Mouse (Mus musculus): ENCODE measurements around the gene Nckap1l.

The Nckap1l gene

DNA sequence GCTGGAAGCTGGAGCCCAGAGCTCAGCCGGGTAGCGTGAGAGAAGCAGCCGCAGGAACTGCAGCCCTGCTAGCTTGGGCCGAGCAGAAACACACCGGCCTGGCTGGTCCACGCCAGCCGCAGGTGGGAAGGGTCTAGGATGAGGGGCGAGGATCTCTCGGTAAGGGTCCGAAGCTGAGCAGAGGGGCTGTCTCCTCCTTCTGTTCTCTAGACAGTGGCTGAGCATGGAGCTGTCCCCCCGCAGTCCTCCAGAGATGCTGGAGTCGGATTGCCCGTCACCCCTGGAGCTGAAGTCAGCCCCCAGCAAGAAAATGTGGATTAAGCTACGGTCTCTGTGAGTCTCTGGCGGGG lies 49.6 kb downstream of the Nckap1l start:
- H3K9me3 ChIP-seq (ENCODE audit: low read length), result no peaks in the 10 kb centered on the region
- no peak for TF ChIP-seq NANOG (IDR thresholded peaks at IDR 0.05; ENCODE audit: borderline replicate concordance, low read length)
- TF ChIP-seq POU5F1 (IDR thresholded peaks at IDR 0.05; ENCODE audit: borderline replicate concordance, low read length), result no peak
- no peak for TF ChIP-seq CTCF (conservative IDR thresholded peaks at IDR 0.05; ENCODE audit: low read length)

GRCm38 (mm10) chr15:103503660-103504059 lies 50.1 kb downstream of the Nckap1l start:
- no peaks in the 10 kb centered on the region for H3K9me3 ChIP-seq (ENCODE audit: low read length)
- H3K4me3 ChIP-seq (replicated peaks; ENCODE audit: low read length), result peak overlapping the region; percentile 80
- peaks cover 66% of the 10 kb centered on the region for H3K27me3 ChIP-seq (ENCODE audit: insufficient read depth, low read length)
- peaks cover 17% of the 10 kb centered on the region for H3K4me1 ChIP-seq (replicated peaks; ENCODE audit: low read depth, low read length)
- no peaks in the 10 kb centered on the region for H3K36me3 ChIP-seq (ENCODE audit: insufficient read depth, low read length)
- no peak for TF ChIP-seq POU5F1 (IDR thresholded peaks at IDR 0.05; ENCODE audit: borderline replicate concordance, low read length)
- TF ChIP-seq NANOG (IDR thresholded peaks at IDR 0.05; ENCODE audit: borderline replicate concordance, low read length), result no peak
- TF ChIP-seq CTCF (conservative IDR thresholded peaks at IDR 0.05; ENCODE audit: low read length), result no peak

More for the DNA sequence above, 49.6 kb downstream of the Nckap1l start:
- Histone ChIP-seq H3K27me3 (ENCODE audit: insufficient read depth, low read length) (peaks cover 67% of the 10 kb centered on the region), H3K4me3 (replicated peaks; ENCODE audit: low read length) (peak overlapping the region; percentile 80), H3K4me1 (replicated peaks; ENCODE audit: low read depth, low read length) (peaks cover 17% of the 10 kb centered on the region), H3K36me3 (ENCODE audit: insufficient read depth, low read length) (no peaks in the 10 kb centered on the region)

DNA sequence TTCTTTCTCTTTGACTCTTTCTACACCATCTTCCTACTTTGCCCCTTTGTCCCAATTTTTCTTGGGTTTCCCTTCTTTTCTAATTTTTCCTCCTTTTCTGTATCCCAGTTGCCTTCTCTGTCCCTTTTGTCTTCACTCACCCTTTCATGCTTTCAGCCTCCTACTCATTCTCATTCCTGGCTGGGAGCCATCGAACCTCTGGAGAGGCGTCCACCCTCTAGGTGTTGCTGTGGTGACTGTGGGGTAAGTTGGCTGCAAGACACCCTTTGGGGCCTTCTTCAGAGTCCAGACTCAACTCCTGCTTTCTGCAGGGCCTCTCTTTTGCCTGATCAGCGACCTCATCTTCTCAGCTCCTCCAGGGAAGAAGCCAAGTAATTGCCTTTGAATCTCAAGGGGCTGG lies 55.7 kb downstream of the Nckap1l start:
- H3K9me3 ChIP-seq (ENCODE audit: low read length), result no peaks in the 10 kb centered on the region
- peaks cover 38% of the 10 kb centered on the region for H3K27me3 ChIP-seq (ENCODE audit: insufficient read depth, low read length)
- TF ChIP-seq CTCF (conservative IDR thresholded peaks at IDR 0.05; ENCODE audit: low read length) (no peak), POU5F1 (IDR thresholded peaks at IDR 0.05; ENCODE audit: borderline replicate concordance, low read length) (no peak), NANOG (IDR thresholded peaks at IDR 0.05; ENCODE audit: borderline replicate concordance, low read length) (no peak)
- H3K4me1 ChIP-seq (replicated peaks; ENCODE audit: low read depth, low read length), result peaks cover 12% of the 10 kb centered on the region
- no peak overlapping the region for H3K4me3 ChIP-seq (replicated peaks; ENCODE audit: low read length)
- no peaks in the 10 kb centered on the region for H3K36me3 ChIP-seq (ENCODE audit: insufficient read depth, low read length)

- Histone ChIP-seq H3K9me3 (ENCODE audit: low read length) (no peaks in the 10 kb centered on the region), H3K4me1 (replicated peaks; ENCODE audit: low read depth, low read length) (peaks cover 35% of the 10 kb centered on the region), H3K27me3 (ENCODE audit: insufficient read depth, low read length) (peaks cover 24% of the 10 kb centered on the region), H3K36me3 (ENCODE audit: insufficient read depth, low read length) (no peaks in the 10 kb centered on the region), H3K4me3 (replicated peaks; ENCODE audit: low read length) (no peak overlapping the region)
- no peak for TF ChIP-seq NANOG (IDR thresholded peaks at IDR 0.05; ENCODE audit: borderline replicate concordance, low read length)
- TF ChIP-seq POU5F1 (IDR thresholded peaks at IDR 0.05; ENCODE audit: borderline replicate concordance, low read length), result no peak
- no peak for TF ChIP-seq CTCF (conservative IDR thresholded peaks at IDR 0.05; ENCODE audit: low read length)
Observed at GRCm38 (mm10) chr15:103511652-103512051, 58.1 kb downstream of the Nckap1l start.

DNA sequence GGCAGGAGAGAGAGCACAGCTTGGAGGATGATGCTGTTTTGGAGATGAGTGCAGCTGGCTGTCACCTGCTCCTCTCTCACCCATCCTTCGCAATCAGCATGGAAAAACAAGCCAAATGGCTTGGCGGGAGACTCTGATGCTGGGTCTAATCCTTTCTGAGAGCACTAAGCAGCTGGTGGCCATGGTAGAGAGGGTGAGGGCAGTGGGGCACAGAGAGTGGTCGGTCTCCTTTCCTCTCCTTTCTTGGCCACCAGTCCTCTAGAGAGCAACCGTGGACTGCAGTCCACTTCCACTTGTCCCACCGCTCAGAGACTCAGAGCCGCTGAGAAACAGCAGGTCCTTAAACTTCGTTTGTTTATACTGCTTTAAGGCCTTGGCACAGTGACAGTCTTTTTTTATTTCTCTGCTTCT lies 60.0 kb downstream of the Nckap1l start:
- Histone ChIP-seq H3K9me3 (ENCODE audit: low read length) (no peaks in the 10 kb centered on the region), H3K27me3 (ENCODE audit: insufficient read depth, low read length) (peaks cover 24% of the 10 kb centered on the region), H3K36me3 (ENCODE audit: insufficient read depth, low read length) (no peaks in the 10 kb centered on the region), H3K4me1 (replicated peaks; ENCODE audit: low read depth, low read length) (peaks cover 54% of the 10 kb centered on the region), H3K4me3 (replicated peaks; ENCODE audit: low read length) (peak overlapping the region; percentile 63)
- TF ChIP-seq POU5F1 (IDR thresholded peaks at IDR 0.05; ENCODE audit: borderline replicate concordance, low read length) (no peak), NANOG (IDR thresholded peaks at IDR 0.05; ENCODE audit: borderline replicate concordance, low read length) (no peak), CTCF (conservative IDR thresholded peaks at IDR 0.05; ENCODE audit: low read length) (no peak)

DNA sequence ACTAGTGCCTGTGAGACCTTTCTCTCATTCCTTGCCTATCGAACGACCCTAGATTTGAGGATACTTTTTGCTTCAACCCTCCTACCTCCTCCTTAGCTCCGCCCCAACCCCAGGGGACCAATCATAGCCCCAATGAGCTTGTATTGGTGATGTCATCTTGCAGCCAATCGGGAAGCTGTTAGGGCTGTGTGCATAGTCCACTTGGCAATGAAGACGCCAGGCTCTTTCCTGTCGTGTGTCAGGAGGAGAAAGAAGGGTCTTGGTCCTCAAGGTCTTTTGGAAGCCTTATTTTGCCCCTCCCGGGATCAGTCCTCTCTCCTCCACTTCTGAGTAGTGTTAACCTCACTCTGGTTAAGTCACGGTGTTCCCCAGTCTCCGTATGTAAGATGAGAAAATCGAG lies 60.5 kb downstream of the Nckap1l start:
- H3K36me3 ChIP-seq (ENCODE audit: insufficient read depth, low read length), result no peaks in the 10 kb centered on the region
- peak overlapping the region; percentile 63 for H3K4me3 ChIP-seq (replicated peaks; ENCODE audit: low read length)
- no peak for TF ChIP-seq POU5F1 (IDR thresholded peaks at IDR 0.05; ENCODE audit: borderline replicate concordance, low read length)
- TF ChIP-seq NANOG (IDR thresholded peaks at IDR 0.05; ENCODE audit: borderline replicate concordance, low read length), result no peak
- TF ChIP-seq CTCF (conservative IDR thresholded peaks at IDR 0.05; ENCODE audit: low read length), result no peak
- peaks cover 24% of the 10 kb centered on the region for H3K27me3 ChIP-seq (ENCODE audit: insufficient read depth, low read length)
- no peaks in the 10 kb centered on the region for H3K9me3 ChIP-seq (ENCODE audit: low read length)
- peaks cover 58% of the 10 kb centered on the region for H3K4me1 ChIP-seq (replicated peaks; ENCODE audit: low read depth, low read length)

DNA sequence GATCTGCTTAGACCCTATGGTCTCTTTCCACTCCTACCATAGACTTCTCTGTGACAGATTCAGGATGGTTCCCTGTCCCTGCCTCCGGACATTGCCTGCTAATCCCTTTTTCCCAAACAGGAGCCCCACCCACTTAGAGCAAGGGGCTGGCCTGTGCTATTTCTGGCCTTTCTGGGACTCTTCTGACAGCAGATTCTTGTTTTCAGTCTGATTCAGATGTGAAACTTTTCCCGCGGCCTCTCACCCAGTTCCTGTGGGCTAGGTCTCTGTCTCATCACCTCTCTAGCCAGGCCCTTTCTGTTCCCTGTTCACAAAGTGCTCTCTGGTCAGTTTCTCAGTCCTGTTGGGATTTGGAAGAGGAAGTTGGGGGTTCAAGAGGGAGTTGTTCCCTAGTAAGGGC lies 61.3 kb downstream of the Nckap1l start:
- Histone ChIP-seq H3K4me3 (replicated peaks; ENCODE audit: low read length) (peak overlapping the region; percentile 63), H3K4me1 (replicated peaks; ENCODE audit: low read depth, low read length) (peaks cover 66% of the 10 kb centered on the region), H3K27me3 (ENCODE audit: insufficient read depth, low read length) (peaks cover 17% of the 10 kb centered on the region), H3K36me3 (ENCODE audit: insufficient read depth, low read length) (no peaks in the 10 kb centered on the region), H3K9me3 (ENCODE audit: low read length) (no peaks in the 10 kb centered on the region)
- no peak for TF ChIP-seq POU5F1 (IDR thresholded peaks at IDR 0.05; ENCODE audit: borderline replicate concordance, low read length)
- TF ChIP-seq CTCF (conservative IDR thresholded peaks at IDR 0.05; ENCODE audit: low read length), result no peak
- TF ChIP-seq NANOG (IDR thresholded peaks at IDR 0.05; ENCODE audit: borderline replicate concordance, low read length), result no peak

GRCm38 (mm10) chr15:103518600-103519385 lies 65.2 kb downstream of the Nckap1l start:
- H3K9me3 ChIP-seq (ENCODE audit: low read length), result no peaks in the 10 kb centered on the region
- peaks cover 7% of the 10 kb centered on the region; the same call in 1 of the 2 replicates for H3K36me3 ChIP-seq (ENCODE audit: insufficient read depth, low read length)
- TF ChIP-seq NANOG (IDR thresholded peaks at IDR 0.05; ENCODE audit: borderline replicate concordance, low read length) (0 out of 2 replicates have a peak, but pooled peaks have one; percentile 5), POU5F1 (IDR thresholded peaks at IDR 0.05; ENCODE audit: borderline replicate concordance, low read length) (no peak)
- peak overlapping the region; percentile 60 for H3K4me3 ChIP-seq (replicated peaks; ENCODE audit: low read length)
- H3K27me3 ChIP-seq (ENCODE audit: insufficient read depth, low read length), result no peaks in the 10 kb centered on the region
- H3K4me1 ChIP-seq (replicated peaks; ENCODE audit: low read depth, low read length), result peaks cover 98% of the 10 kb centered on the region

Data from E14TG2a.4 (cell line).